Mouse (Mus musculus) lung, adult 2 months (tissue): ENCODE data around the gene Dmbt1.

Experiments
- CTCF ChIP-seq: fragments of 200-500 bp; IDR thresholded peaks from 2 replicates; pipeline ENCODE4 v1.5.1; 2011; ENCODE audit warnings: mild to moderate bottlenecking, low read length, control low read depth; ENCODE audit not compliant: insufficient read depth
- POLR2A ChIP-seq: fragments of 200-500 bp; IDR thresholded peaks from 2 replicates; pipeline ENCODE4 v1.6.1; 2011; ENCODE audit warnings: low read depth, mild to moderate bottlenecking, control low read depth, low read length, borderline replicate concordance; ENCODE audit errors: extremely low read depth

- TF ChIP-seq CTCF (peak; percentile 71), POLR2A (no peak)
These were observed 80.6 kb downstream of the Dmbt1 start for GRCm38 (mm10) chr7:131112486-131112885.
